ENCODE assay signal across 26 mouse cellular contexts in the genomic region with DNA sequence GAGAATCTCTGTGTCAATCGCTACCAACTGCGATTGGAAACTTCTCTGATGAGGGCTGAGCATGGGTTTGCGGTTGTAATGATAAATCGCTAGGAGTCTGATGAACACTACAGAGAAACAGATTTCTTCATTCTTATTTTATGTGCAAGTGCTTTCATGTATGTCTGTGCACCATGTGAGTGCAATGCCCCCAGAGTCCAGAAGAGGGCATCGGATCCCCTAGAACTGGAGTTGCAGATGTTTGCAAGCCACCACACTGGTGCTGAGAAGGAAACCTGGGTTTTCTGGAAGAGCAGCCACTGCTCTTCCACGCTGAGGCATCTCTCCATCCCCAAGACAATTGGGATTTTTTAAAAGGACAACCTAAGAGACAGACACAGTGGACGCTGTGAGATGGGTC. TPM values are rescaled to one million over a fixed set of nuclear protein-coding genes. Genes with fewer than 3 reads are reported as not detected.
DNase-seq lines count a peak whose midpoint lies in the region; ATAC-seq and TF ChIP-seq lines count a peak whose summit lies in the region.
"Had no signal": no experiment of that assay in that cellular context is flagged by ENCODE, and none has a peak within 500 bp of the region (broad histone marks: within the 10 kb centered on the region; RNA-seq: fewer than 3 reads in every experiment).

No protein-coding gene starts in this region.

- TF ChIP-seq POLR2A in testis, adult 2 months (IDR thresholded peaks at IDR 0.05; ENCODE audit: control insufficient read depth, low read depth, low read length), result no peak

- no peak overlapping the region for H3K9ac ChIP-seq in kidney, embryonic 16.5 days (replicated peaks; ENCODE audit: low read length)
- H3K9ac ChIP-seq in ES-E14 (ENCODE audit: insufficient read depth, low read depth, low read length, poor library complexity, severe bottlenecking), result no peak overlapping the region
- H3K9ac ChIP-seq: forebrain, embryonic 12.5 days; liver, embryonic 13.5 days had no signal

- peaks cover 10% of the 10 kb centered on the region for H3K27me3 ChIP-seq in kidney, embryonic 16.5 days (ENCODE audit: insufficient read depth, low read length)
- H3K27me3 ChIP-seq in testis, adult 2 months (ENCODE audit: control insufficient read depth, insufficient read depth, low read length), result no peaks in the 10 kb centered on the region
- H3K27me3 ChIP-seq in limb, embryonic 10.5 days (ENCODE audit: low read depth, poor library complexity, severe bottlenecking), result 0 out of 2 replicates have a peak, but pooled peaks cover 4% of the 10 kb centered on the region

- H3K4me2 ChIP-seq in kidney, embryonic 16.5 days (replicated peaks; ENCODE audit: low read depth, low read length), result no peak overlapping the region
- H3K4me2 ChIP-seq: forebrain, embryonic 12.5 days; liver, embryonic 13.5 days had no signal

- in situ Hi-C loops in ES-E14 (cut with MboI; ENCODE audit: low sequenced_read_pairs in 2 of 2, unreplicated experiment in 2 of 2), result loop anchor here (10.0 to 25.0 kb wide), 2 partner anchors 301 to 309 kb away; no protein-coding TSS in a partner anchor

- H3K36me3 ChIP-seq in kidney, embryonic 16.5 days (ENCODE audit: insufficient read depth, low read length), result no peaks in the 10 kb centered on the region
- H3K36me3 ChIP-seq in testis, adult 2 months (ENCODE audit: control insufficient read depth, insufficient read depth, low read length), result no peaks in the 10 kb centered on the region
- H3K36me3 ChIP-seq in ES-E14 (ENCODE audit: control insufficient read depth, insufficient read depth, low read length, poor library complexity, severe bottlenecking), result no peaks in the 10 kb centered on the region
- no peaks in the 10 kb centered on the region for H3K36me3 ChIP-seq in limb, embryonic 10.5 days
- H3K36me3 ChIP-seq: embryonic facial prominence, embryonic 10.5 days; forebrain, embryonic 12.5 days; G1E; liver, embryonic 13.5 days had no signal

- ATAC-seq in kidney, embryonic 16.5 days (ENCODE audit: low FRiP score, low TSS enrichment), result no peak
- ATAC-seq: hindbrain, embryonic 16.5 days had no signal

- H3K27ac ChIP-seq in kidney, embryonic 16.5 days (ENCODE audit: low read length), result no peak overlapping the region
- H3K27ac ChIP-seq in testis, adult 2 months (ENCODE audit: control insufficient read depth, insufficient read depth, low read depth, low read length), result no peak overlapping the region
- H3K27ac ChIP-seq in ES-E14 (ENCODE audit: insufficient read depth, low read depth, low read length, poor library complexity, severe bottlenecking), result no peak overlapping the region
- no peak overlapping the region for H3K27ac ChIP-seq in limb, embryonic 10.5 days
- H3K27ac ChIP-seq: embryonic facial prominence, embryonic 10.5 days; forebrain, embryonic 12.5 days; liver, embryonic 13.5 days had no signal

- TF ChIP-seq CTCF in testis, adult 2 months (IDR thresholded peaks at IDR 0.05; ENCODE audit: control insufficient read depth, insufficient read depth, insufficient replicate concordance, low read depth, low read length), result peak; percentile 36; the same call in 1 of the 2 replicates

- no peak overlapping the region for H3K4me3 ChIP-seq in kidney, embryonic 16.5 days (ENCODE audit: low read length)
- no peak overlapping the region for H3K4me3 ChIP-seq in testis, adult 2 months (ENCODE audit: control insufficient read depth, low read depth, low read length)
- H3K4me3 ChIP-seq in ES-E14 (ENCODE audit: insufficient read depth in 1 of 2, low read depth in 1 of 2, low read length in 2 of 2, poor library complexity in 1 of 2, severe bottlenecking in 1 of 2), result no peak overlapping the region
- H3K4me3 ChIP-seq in limb, embryonic 10.5 days, result no peak overlapping the region
- H3K4me3 ChIP-seq: embryonic facial prominence, embryonic 10.5 days; forebrain, embryonic 12.5 days; liver, embryonic 13.5 days; megakaryocyte, embryonic 14.5 days had no signal

- 92% methylated on average over 7 of the region's 7 CpGs for WGBS in kidney, embryonic 16.5 days
- WGBS in limb, embryonic 10.5 days, result 86% methylated on average over 7 of the region's 7 CpGs

- peak; percentile 11 to 15 for DNase-seq in kidney, postnatal 4 days
- no peak for DNase-seq in testis, postnatal 10 days (ENCODE audit: low spot score)
- DNase-seq in ES-E14 (ENCODE audit: low read depth, low spot score), result no peak
- DNase-seq in limb, embryonic 10.5 days (ENCODE audit: low spot score), result peak; percentile 33
- no peak for DNase-seq in spleen, postnatal 10 days (ENCODE audit: low spot score in 2 of 2)
- DNase-seq: cerebellum, adult 9-10 months; gastrocnemius, postnatal 10 days; heart, adult 11 months; kidney, adult 11 months; kidney, postnatal 14 days; liver, embryonic 13.5 days; midbrain, embryonic 14.5 days; right cerebral cortex, postnatal 25 days had no signal

- H3K9me3 ChIP-seq in kidney, embryonic 16.5 days (ENCODE audit: low read length), result peaks cover 11% of the 10 kb centered on the region
- H3K9me3 ChIP-seq in ES-E14 (ENCODE audit: control insufficient read depth, insufficient read depth, low read depth, low read length), result no peaks in the 10 kb centered on the region
- H3K9me3 ChIP-seq in limb, embryonic 10.5 days (replicated peaks), result no peaks in the 10 kb centered on the region
- H3K9me3 ChIP-seq: forebrain, embryonic 12.5 days; liver, embryonic 13.5 days had no signal

- no peaks in the 10 kb centered on the region for H3K4me1 ChIP-seq in kidney, embryonic 16.5 days (ENCODE audit: insufficient read depth, low read length)
- H3K4me1 ChIP-seq in testis, adult 2 months (ENCODE audit: control insufficient read depth, insufficient read depth, low read length), result no peaks in the 10 kb centered on the region
- no peaks in the 10 kb centered on the region for H3K4me1 ChIP-seq in ES-E14 (ENCODE audit: control insufficient read depth in 2 of 2, insufficient read depth in 2 of 2, low read length in 2 of 2, poor library complexity in 1 of 2)
- H3K4me1 ChIP-seq in limb, embryonic 10.5 days, result peaks cover 6% of the 10 kb centered on the region
- H3K4me1 ChIP-seq: embryonic facial prominence, embryonic 10.5 days; forebrain, embryonic 12.5 days; liver, embryonic 13.5 days; megakaryocyte, embryonic 14.5 days had no signal

TF ChIP-seq in ES-E14, 5 proteins besides CTCF, POLR2A, EP300 and RAD21:
- TF ChIP-seq MAFK (IDR thresholded peaks at IDR 0.05; ENCODE audit: insufficient read depth, low read depth, low read length) (no peak), ZC3H11A (IDR thresholded peaks at IDR 0.05; ENCODE audit: borderline replicate concordance, low read depth, low read length) (0 out of 2 replicates have a peak, but pooled peaks have one; percentile 51), HCFC1 (IDR thresholded peaks at IDR 0.05; ENCODE audit: borderline replicate concordance, insufficient read depth, low read length) (no peak), ZNF384 (IDR thresholded peaks at IDR 0.05; ENCODE audit: low read depth, low read length) (no peak), CHD2 (IDR thresholded peaks at IDR 0.05; ENCODE audit: low read depth, low read length) (no peak)

RNA-seq across cellular contexts. Expression of a gene that starts 46.5 kb away (rescaled TPM):
- 0.14 and 0.74 TPM in 2 replicates for polyA plus RNA-seq in kidney, embryonic 16.5 days (2015; fragmentation: Nextera tagmentation; extraction: Ambion mirVana)
- 5.8 TPM in 2 replicates for polyA plus RNA-seq in testis, adult 2 months (2012; rRNA removed)
- not detected in 2 replicates for total RNA-seq in ES-E14 (2012; rRNA removed)
- 35.6 and 39.1 TPM in 2 replicates for polyA plus RNA-seq in limb, embryonic 10.5 days (2016; fragmentation: Nextera tagmentation; extraction: Ambion mirVana)
- total RNA-seq: common myeloid progenitor, adult 5-6 weeks; hematopoietic stem cell, adult 5-6 weeks; layer of hippocampus, postnatal 10 days; left cerebral cortex, adult 8-10 months had no signal
- polyA plus RNA-seq: C2C12; frontal cortex, adult 2 months; G1E had no signal

Comparison
In these comparisons a context has a peak if more than half of its experiments do, and no peak if none do; other contexts are left out.
1. DNase-seq: peak in kidney, postnatal 4 days (2 of 2) and limb, embryonic 10.5 days (single experiment); none in testis, postnatal 10 days (single experiment), ES-E14 (single experiment) and spleen, postnatal 10 days (0 of 2).